Mouse (Mus musculus): Measurements from ENCODE around the gene Olfr123. TPM values are rescaled to one million over a fixed set of nuclear protein-coding genes. Genes with fewer than 3 reads are reported as not detected.

Olfr123 gene
- not detected in 2 replicates for polyA plus RNA-seq (2016; fragmentation: Nextera tagmentation; extraction: Ambion mirVana)

GRCm38 (mm10) chr17:37793229-37793628 is at the start of gene Olfr123:
TSS of gene Olfr123 (plus strand) at chr17:37793529.
- Histone ChIP-seq H3K9ac (no peak within 1 kb of the TSS), H3K4me3 (no peak within 1 kb of the TSS), H3K9me3 (replicated peaks) (no peaks in the 10 kb centered on the region), H3K27me3 (no peaks in the 10 kb centered on the region), H3K4me2 (replicated peaks) (no peak within 1 kb of the TSS), H3K4me1 (no peaks in the 10 kb centered on the region), H3K36me3 (no peaks in the 10 kb centered on the region), H3K27ac (no peak within 1 kb of the TSS)
- WGBS = 84% methylated on average over 2 of the region's 2 CpGs
- ATAC-seq (ENCODE audit: low FRiP score) = no peak

DNA sequence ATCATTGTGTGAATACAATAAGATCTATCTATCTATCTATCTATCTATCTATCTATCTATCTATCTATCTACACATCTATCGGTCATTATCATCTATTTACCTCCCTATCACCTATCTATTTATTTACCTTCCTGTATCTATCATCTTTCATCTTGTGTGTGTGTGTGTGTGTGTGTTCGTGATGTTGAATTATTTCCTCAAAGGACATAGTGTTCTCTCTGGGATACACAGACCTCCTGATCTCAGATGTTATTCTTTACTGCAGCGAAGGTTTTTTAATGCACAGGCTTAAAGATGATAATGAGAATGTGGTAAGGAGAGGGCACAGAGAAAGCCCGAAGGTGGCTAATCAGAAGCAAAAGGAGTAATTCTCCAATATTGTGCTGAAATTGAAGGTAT is 25.0 kb upstream of the Olfr123 start, which contains the start of gene Olfr122:
Gene Olfr122 (plus strand): TSS at position 301 of the 400 bp plus-strand sequence.
- Histone ChIP-seq H3K36me3 (no peaks in the 10 kb centered on the region), H3K4me2 (replicated peaks) (no peak within 1 kb of the TSS), H3K27ac (no peak within 1 kb of the TSS), H3K4me1 (no peaks in the 10 kb centered on the region), H3K9me3 (replicated peaks) (no peaks in the 10 kb centered on the region), H3K9ac (no peak within 1 kb of the TSS), H3K27me3 (no peaks in the 10 kb centered on the region), H3K4me3 (no peak within 1 kb of the TSS)
- ATAC-seq (ENCODE audit: low FRiP score) = no peak
- WGBS = 87% methylated on average over 4 of the region's 4 CpGs

- Histone ChIP-seq H3K27me3 (no peaks in the 10 kb centered on the region), H3K4me1 (no peaks in the 10 kb centered on the region), H3K36me3 (no peaks in the 10 kb centered on the region), H3K4me3 (no peak within 1 kb of the TSS), H3K27ac (no peak within 1 kb of the TSS), H3K9ac (no peak within 1 kb of the TSS), H3K4me2 (replicated peaks) (no peak within 1 kb of the TSS), H3K9me3 (replicated peaks) (no peaks in the 10 kb centered on the region)
- no peak for ATAC-seq (ENCODE audit: low FRiP score)
- WGBS = 84% methylated on average over 3 of the region's 3 CpGs
Observed at GRCm38 (mm10) chr17:37799588-37799987, 6.3 kb downstream of the Olfr123 start, which contains the start of gene Olfr124. TSS of gene Olfr124 (plus strand) at chr17:37799888.

DNA sequence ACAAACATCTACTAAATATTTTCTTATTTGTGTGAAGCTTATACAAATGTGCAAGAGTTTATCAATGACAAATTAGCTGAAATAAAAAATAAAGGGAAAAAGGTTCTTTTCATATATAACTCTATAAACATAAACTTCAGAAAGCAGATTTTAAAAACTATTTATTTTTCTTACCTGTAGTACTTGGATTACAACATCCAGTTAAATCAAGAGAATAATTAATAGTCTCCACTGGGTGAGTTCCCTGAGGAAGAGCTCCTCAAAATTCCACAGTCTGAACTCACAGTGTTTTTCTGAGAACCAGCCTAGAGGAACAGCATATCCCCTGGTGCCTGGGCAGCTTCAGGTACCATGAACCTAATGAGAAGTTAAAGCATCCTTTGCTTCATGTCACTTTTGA is 39.3 kb downstream of the Olfr123 start, which contains the start of gene Olfr125:
Gene Olfr125 (plus strand): TSS at position 301 of the 400 bp plus-strand sequence.
- Histone ChIP-seq H3K36me3 (no peaks in the 10 kb centered on the region), H3K27me3 (no peaks in the 10 kb centered on the region), H3K27ac (no peak within 1 kb of the TSS), H3K4me3 (no peak within 1 kb of the TSS), H3K4me2 (replicated peaks) (no peak within 1 kb of the TSS), H3K4me1 (no peaks in the 10 kb centered on the region), H3K9ac (no peak within 1 kb of the TSS), H3K9me3 (replicated peaks) (no peaks in the 10 kb centered on the region)
- no peak for ATAC-seq (ENCODE audit: low FRiP score)

DNA sequence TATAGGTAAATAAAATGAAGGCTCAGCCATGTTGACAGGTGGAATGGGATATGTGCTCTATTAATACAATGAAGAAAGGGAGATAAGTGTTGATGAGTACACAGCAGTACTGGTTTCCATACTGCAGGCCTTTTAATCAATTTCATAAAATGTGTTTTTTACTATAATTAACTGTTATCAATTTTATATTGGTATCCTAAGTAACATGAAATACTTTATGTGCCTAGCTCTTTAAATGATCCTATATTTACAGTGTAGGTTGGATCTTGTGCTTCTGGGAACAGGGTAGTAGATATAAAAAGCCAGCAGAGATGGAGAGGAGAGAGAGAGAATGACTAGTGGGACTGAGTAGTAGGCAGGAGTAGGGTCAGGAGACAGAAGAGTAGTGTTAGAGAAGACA is 53.9 kb downstream of the Olfr123 start, which contains the start of gene Olfr126:
Gene Olfr126 (plus strand): TSS at position 301 of the 400 bp plus-strand sequence.
- Histone ChIP-seq H3K27ac (no peak within 1 kb of the TSS), H3K4me3 (no peak within 1 kb of the TSS), H3K27me3 (no peaks in the 10 kb centered on the region), H3K9ac (no peak within 1 kb of the TSS), H3K4me2 (replicated peaks) (no peak within 1 kb of the TSS), H3K9me3 (replicated peaks) (no peaks in the 10 kb centered on the region), H3K4me1 (no peaks in the 10 kb centered on the region), H3K36me3 (no peaks in the 10 kb centered on the region)
- ATAC-seq (ENCODE audit: low FRiP score) = no peak

Other genes with a start within 250 kb of the Olfr123 start
- not detected in 2 replicates for gene Olfr112, start 224.1 kb upstream of the Olfr123 start, polyA plus RNA-seq (2016; fragmentation: Nextera tagmentation; extraction: Ambion mirVana)
- not detected in 2 replicates for gene Olfr113, start 215.9 kb upstream of the Olfr123 start, polyA plus RNA-seq (2016; fragmentation: Nextera tagmentation; extraction: Ambion mirVana)
- gene Olfr114, start 200.8 kb upstream of the Olfr123 start, polyA plus RNA-seq (2016; fragmentation: Nextera tagmentation; extraction: Ambion mirVana) = not detected in 2 replicates
- gene Olfr115, start 166.4 kb upstream of the Olfr123 start, polyA plus RNA-seq (2016; fragmentation: Nextera tagmentation; extraction: Ambion mirVana) = not detected in 2 replicates
- gene Olfr116, start 166.3 kb upstream of the Olfr123 start, polyA plus RNA-seq (2016; fragmentation: Nextera tagmentation; extraction: Ambion mirVana) = not detected in 2 replicates
- gene Olfr117, start 129.7 kb upstream of the Olfr123 start, polyA plus RNA-seq (2016; fragmentation: Nextera tagmentation; extraction: Ambion mirVana) = not detected in 2 replicates
- not detected in 2 replicates for gene Olfr118, start 126.5 kb upstream of the Olfr123 start, polyA plus RNA-seq (2016; fragmentation: Nextera tagmentation; extraction: Ambion mirVana)
- not detected in 2 replicates for gene Olfr119, start 97.0 kb upstream of the Olfr123 start, polyA plus RNA-seq (2016; fragmentation: Nextera tagmentation; extraction: Ambion mirVana)
- not detected in 2 replicates for gene Olfr120, start 71.7 kb upstream of the Olfr123 start, polyA plus RNA-seq (2016; fragmentation: Nextera tagmentation; extraction: Ambion mirVana)
- gene Olfr121, start 44.7 kb upstream of the Olfr123 start, polyA plus RNA-seq (2016; fragmentation: Nextera tagmentation; extraction: Ambion mirVana) = not detected in 2 replicates
- gene Olfr122, start 24.9 kb upstream of the Olfr123 start, polyA plus RNA-seq (2016; fragmentation: Nextera tagmentation; extraction: Ambion mirVana) = not detected in 2 replicates
- not detected in 2 replicates for gene Olfr124, start 6.4 kb downstream of the Olfr123 start, polyA plus RNA-seq (2016; fragmentation: Nextera tagmentation; extraction: Ambion mirVana)
- not detected in 2 replicates for gene Olfr125, start 39.4 kb downstream of the Olfr123 start, polyA plus RNA-seq (2016; fragmentation: Nextera tagmentation; extraction: Ambion mirVana)
- not detected in 2 replicates for gene Olfr126, start 54.0 kb downstream of the Olfr123 start, polyA plus RNA-seq (2016; fragmentation: Nextera tagmentation; extraction: Ambion mirVana)
- gene Olfr127, start 106.9 kb downstream of the Olfr123 start, polyA plus RNA-seq (2016; fragmentation: Nextera tagmentation; extraction: Ambion mirVana) = not detected in 2 replicates
- gene Olfr128, start 127.0 kb downstream of the Olfr123 start, polyA plus RNA-seq (2016; fragmentation: Nextera tagmentation; extraction: Ambion mirVana) = not detected in 2 replicates
- gene Olfr761, start 159.6 kb downstream of the Olfr123 start, polyA plus RNA-seq (2016; fragmentation: Nextera tagmentation; extraction: Ambion mirVana) = not detected in 2 replicates